Mouse (Mus musculus) cortical plate, adult 2 months (tissue): Measurements from ENCODE around the gene Spry2.

ENCODE experiments used
- CTCF ChIP-seq: fragments of 200-500 bp; IDR thresholded peaks from 2 replicates; pipeline ENCODE4 v1.5.1; 2011; ENCODE audit warnings: mild to moderate bottlenecking, control low read depth, low read length; ENCODE audit not compliant: insufficient read depth; ENCODE audit errors: extremely low read depth
- POLR2A ChIP-seq: fragments of 200-500 bp; IDR thresholded peaks from 2 replicates; pipeline ENCODE4 v1.6.1; 2011; ENCODE audit warnings: mild to moderate bottlenecking, low read length, control low read depth; ENCODE audit not compliant: insufficient read depth; ENCODE audit errors: extremely low read depth

DNA sequence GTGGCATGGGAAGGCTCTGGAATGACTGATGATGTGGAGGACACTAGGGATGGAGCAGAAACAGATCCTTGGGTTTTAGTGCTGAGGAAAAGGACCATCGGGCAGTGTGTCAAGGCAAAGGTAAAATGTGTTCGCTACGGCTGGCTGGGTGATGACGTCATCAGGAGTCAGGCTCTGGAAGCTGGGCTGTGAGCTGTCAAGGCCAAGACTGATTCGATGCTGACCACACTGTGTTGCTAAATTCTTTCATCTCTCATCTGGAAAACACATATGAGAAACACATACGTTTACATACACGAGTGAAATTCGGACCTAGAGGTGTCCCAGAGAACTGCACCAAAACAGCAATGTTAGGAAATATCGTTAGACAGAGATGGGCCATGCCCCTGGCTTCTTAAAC, 30.1 kb upstream of the Spry2 start:
- TF ChIP-seq POLR2A (no peak), CTCF (no peak)
